Mouse (Mus musculus) megakaryocyte, embryonic 14.5 days (primary cell): Measurements from ENCODE around the gene Prpf19. TPM values are rescaled to one million over a fixed set of nuclear protein-coding genes. Genes with fewer than 3 reads are reported as not detected.

ENCODE experiments used
- H3K27me3 ChIP-seq: replicated peaks from 2 replicates; pipeline ENCODE3; 2012; ENCODE audit warnings: inconsistent platforms
- H3K36me3 ChIP-seq: replicated peaks from 2 replicates; pipeline ENCODE3; 2012; ENCODE audit warnings: low read length, inconsistent platforms, mixed read lengths
- H3K4me1 ChIP-seq: 2 replicates; pipeline ENCODE4 v1.6.1; 2012; ENCODE audit warnings: inconsistent platforms
- H3K4me3 ChIP-seq: replicated peaks from 2 replicates; pipeline ENCODE3; 2012; ENCODE audit warnings: moderate library complexity, mild to moderate bottlenecking, inconsistent platforms
- H3K9me3 ChIP-seq: 2 replicates; pipeline ENCODE4 v1.6.1; 2012; ENCODE audit warnings: inconsistent platforms
- FLI1 ChIP-seq: IDR thresholded peaks from 2 replicates; pipeline ENCODE4 v1.6.1; 2012; ENCODE audit warnings: low read length, inconsistent platforms, mixed read lengths
- GATA1 ChIP-seq: IDR thresholded peaks from 3 replicates; pipeline ENCODE4 v1.6.1; 2012; ENCODE audit warnings: mixed read lengths, low read length, inconsistent platforms, borderline replicate concordance
- polyA plus RNA-seq: library from polyadenylated mRNA; stranded (reverse); fragments of >175 nt; gene quantifications from 2 replicates; pipeline ENCODE4 v1.2.3, GENCODE M21; 2012; ENCODE audit warnings: low replicate concordance; ENCODE audit not compliant: insufficient read depth

Prpf19 gene
- polyA plus RNA-seq, 1 experiment: 54.8 TPM

DNA sequence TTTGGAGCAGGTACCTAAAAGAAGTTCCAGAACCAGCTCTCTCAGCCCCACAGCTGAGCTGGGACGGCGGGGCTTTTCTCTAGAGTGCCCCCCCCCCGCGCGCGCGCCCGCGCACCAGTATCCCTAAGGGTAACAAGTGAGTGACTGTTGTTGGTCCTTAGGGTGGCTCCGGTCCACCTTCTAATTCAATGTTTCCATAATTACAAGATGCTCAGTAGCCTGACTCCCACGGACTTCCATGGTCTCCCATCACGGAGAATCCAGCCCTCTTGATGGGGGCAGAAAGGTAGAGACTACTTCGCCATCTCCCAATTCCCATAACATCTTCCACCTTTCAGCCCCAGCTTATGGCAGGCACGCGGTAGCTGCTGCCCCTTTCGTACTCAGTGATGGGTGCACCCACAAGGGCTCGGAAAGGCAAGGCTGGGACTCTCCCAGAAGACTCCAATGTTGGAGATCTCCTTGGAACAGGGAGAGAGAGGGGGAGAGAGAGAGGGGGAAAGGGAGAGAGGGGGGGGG lies 26.3 kb upstream of the Prpf19 start:
- Histone ChIP-seq H3K9me3 (peaks cover 5% of the 10 kb centered on the region; the same call in 1 of the 2 replicates), H3K36me3 (peaks cover 26% of the 10 kb centered on the region), H3K4me1 (peaks cover 16% of the 10 kb centered on the region), H3K4me3 (peak overlapping the region; percentile 13), H3K27me3 (peaks cover 83% of the 10 kb centered on the region)
- TF ChIP-seq FLI1 (no peak), GATA1 (no peak)

DNA sequence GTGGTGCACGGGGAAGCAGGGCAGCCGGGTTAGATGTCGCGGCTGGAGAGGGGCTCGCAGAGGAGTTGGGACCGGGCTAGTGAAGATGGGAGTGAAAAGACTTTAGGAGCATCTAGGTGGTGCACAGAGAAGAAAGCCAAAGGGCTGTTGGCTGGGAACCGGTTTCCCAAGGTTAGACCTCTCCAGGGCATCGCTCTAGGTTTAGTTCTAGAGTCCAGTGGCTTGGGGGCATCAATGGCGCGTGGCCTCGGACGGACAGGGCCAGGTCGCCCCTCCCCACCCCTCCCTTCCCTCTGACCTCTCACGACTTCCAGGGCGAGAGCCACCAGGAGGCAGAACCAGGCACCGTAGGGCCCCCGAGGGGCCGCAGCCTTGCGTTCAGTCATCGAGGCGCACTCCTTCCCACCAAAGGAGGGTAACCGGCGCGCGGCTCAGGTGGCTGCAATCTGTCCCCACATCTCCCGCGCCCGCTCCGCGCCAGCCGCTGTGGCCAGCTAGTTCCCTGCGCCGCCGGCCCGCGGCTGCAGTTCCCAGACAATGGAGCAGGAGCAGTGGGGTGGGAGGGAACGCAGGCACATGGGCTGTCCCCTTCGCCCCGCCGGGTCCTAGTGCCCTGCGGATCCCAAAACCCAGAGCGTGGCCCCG lies 25.7 kb upstream of the Prpf19 start:
- H3K4me1 ChIP-seq: peaks cover 16% of the 10 kb centered on the region
- H3K27me3 ChIP-seq: peaks cover 82% of the 10 kb centered on the region
- H3K36me3 ChIP-seq: peaks cover 31% of the 10 kb centered on the region
- TF ChIP-seq FLI1 (no peak), GATA1 (no peak)
- H3K9me3 ChIP-seq: peaks cover 5% of the 10 kb centered on the region; the same call in 1 of the 2 replicates
- peak overlapping the region; percentile 84 for H3K4me3 ChIP-seq

DNA sequence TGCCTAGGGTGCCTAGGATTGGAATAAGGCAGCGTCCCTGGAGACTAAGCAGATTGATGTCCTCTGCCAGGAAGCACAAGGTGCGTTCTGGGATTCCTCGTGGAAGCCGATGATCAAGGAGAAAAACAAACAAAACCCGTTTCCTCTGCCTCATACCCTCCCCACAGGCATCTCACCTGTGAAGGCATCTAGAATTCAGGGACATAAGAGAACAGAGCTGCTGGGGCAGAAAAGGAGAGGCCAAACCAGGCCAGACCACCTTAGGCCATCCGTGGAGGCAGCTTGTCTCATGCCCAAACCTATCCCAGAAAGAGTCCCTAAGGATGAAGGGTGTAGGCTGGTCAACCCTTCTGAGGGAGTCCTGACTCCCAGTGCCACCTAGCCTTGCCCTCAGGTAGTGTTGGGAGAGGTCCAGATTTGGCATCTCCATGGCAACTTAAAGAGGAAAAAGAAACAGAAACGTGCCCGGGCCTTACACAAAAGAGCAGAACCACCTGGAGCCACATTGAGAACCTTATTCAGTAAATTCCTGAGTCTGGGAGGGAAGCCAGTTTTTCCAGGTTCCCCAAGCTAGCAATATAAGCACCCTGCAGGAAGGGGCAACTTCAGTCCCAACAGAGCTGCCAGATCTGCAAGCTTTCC lies 25.0 kb upstream of the Prpf19 start, which contains the start of gene Tmem132a:
Tmem132a (minus strand) TSS at position 55 of the 642 bp plus-strand sequence.
- H3K27me3 ChIP-seq: peaks cover 77% of the 10 kb centered on the region

GRCm38 (mm10) chr19:10870676-10871075 lies 24.4 kb upstream of the Prpf19 start:
- peaks cover 76% of the 10 kb centered on the region for H3K27me3 ChIP-seq
- peaks cover under 1% of the 10 kb centered on the region; the same call in 1 of the 2 replicates for H3K9me3 ChIP-seq
- H3K4me1 ChIP-seq: peaks cover 16% of the 10 kb centered on the region
- H3K36me3 ChIP-seq: peaks cover 31% of the 10 kb centered on the region
- TF ChIP-seq FLI1: no peak
- H3K4me3 ChIP-seq: no peak overlapping the region

More for the DNA sequence above, 25.0 kb upstream of the Prpf19 start, which contains the start of gene Tmem132a:
- Histone ChIP-seq H3K4me1 (peaks cover 16% of the 10 kb centered on the region), H3K4me3 (peak within 1 kb of the TSS; percentile 84), H3K36me3 (peaks cover 31% of the 10 kb centered on the region), H3K9me3 (peaks cover 5% of the 10 kb centered on the region; the same call in 1 of the 2 replicates)
- TF ChIP-seq GATA1 (no peak), FLI1 (no peak)

DNA sequence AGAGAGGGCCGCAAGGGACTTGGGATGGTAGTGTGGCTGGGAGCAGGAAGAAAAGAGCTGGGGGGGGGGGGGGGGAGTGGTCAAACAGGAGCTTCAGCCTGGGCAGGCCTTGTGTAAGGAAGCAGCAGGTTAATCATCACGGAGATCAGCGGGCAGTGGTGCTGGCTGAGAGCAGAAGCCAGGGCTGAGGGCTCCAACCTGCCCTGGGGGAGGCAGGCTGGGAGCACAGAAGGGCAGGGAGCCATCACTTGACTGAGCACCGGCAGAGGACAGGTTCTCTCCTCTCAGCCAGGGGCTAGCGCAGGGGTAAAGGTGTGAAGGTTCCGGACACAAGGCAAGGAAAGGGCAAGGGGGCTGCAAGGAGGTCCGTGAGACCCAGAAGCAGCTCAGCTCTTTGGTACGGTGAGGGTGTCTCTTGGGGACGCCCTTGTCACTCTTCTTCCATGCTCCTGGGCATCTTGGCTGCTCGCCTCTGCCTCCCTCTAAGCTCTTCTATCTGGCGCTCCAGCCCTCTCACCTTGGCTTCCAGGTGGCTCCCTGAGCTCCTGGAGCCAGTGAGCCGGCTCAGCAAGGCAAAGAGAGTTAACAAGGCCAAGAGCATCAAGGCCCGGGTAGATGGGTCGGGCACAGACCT lies 23.6 kb upstream of the Prpf19 start:
- Histone ChIP-seq H3K9me3 (no peaks in the 10 kb centered on the region), H3K27me3 (peaks cover 75% of the 10 kb centered on the region), H3K4me3 (no peak overlapping the region), H3K4me1 (peaks cover 16% of the 10 kb centered on the region), H3K36me3 (peaks cover 31% of the 10 kb centered on the region)
- no peak for TF ChIP-seq GATA1
- TF ChIP-seq FLI1: no peak

DNA sequence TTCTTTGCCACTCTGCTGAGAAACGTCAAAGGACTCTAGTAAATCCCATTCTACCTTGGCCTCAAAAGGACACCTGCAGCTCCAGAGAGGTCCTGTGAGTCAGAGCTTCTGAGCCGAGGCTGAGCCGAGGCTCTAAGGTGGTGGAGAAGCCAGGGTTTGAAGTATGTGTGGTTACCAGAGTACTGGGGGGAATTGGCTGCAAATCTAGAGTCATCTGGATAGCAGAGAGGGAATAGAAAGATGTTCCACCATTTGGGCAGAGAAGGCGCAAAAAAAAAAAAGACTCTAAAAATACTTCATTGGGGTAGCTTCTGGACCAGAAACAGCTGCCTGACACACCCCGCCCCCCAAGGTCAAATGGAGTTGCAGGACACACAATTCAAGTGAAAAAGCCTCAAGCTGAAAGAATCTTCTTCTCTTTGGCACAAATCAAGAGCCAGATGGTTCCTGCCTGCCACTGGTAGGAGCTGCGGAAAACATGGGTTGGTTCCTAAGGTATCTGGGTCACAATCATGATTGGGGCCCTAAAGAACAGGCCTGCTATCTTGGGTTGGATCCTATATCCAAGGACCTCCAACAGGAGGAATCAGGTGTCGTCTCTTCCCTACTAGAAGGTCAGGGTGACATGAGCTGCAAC lies 16.7 kb upstream of the Prpf19 start:
- no peak overlapping the region for H3K4me3 ChIP-seq

GRCm38 (mm10) chr19:10880085-10880974 lies 14.7 kb upstream of the Prpf19 start:
- peaks cover 25% of the 10 kb centered on the region for H3K27me3 ChIP-seq
- H3K36me3 ChIP-seq: no peaks in the 10 kb centered on the region
- no peak for TF ChIP-seq FLI1
- TF ChIP-seq GATA1: no peak
- H3K4me1 ChIP-seq: peaks cover 27% of the 10 kb centered on the region
- H3K4me3 ChIP-seq: peak overlapping the region; percentile 92
- H3K9me3 ChIP-seq: peaks cover 8% of the 10 kb centered on the region

More for the DNA sequence above, 16.7 kb upstream of the Prpf19 start:
- Histone ChIP-seq H3K4me1 (peaks cover 27% of the 10 kb centered on the region), H3K27me3 (peaks cover 34% of the 10 kb centered on the region), H3K9me3 (no peaks in the 10 kb centered on the region), H3K36me3 (peaks cover 9% of the 10 kb centered on the region)
- TF ChIP-seq FLI1 (no peak), GATA1 (no peak)

- no peaks in the 10 kb centered on the region for H3K36me3 ChIP-seq
- peaks cover 19% of the 10 kb centered on the region for H3K27me3 ChIP-seq
- peaks cover 13% of the 10 kb centered on the region for H3K9me3 ChIP-seq
- TF ChIP-seq FLI1: no peak
- no peak for TF ChIP-seq GATA1
- H3K4me1 ChIP-seq: peaks cover 27% of the 10 kb centered on the region
- H3K4me3 ChIP-seq: peak overlapping the region; percentile 92
Observed at GRCm38 (mm10) chr19:10880975-10881425, 14.0 kb upstream of the Prpf19 start.
